Mouse (Mus musculus): ENCODE results near the gene Zfp454. TPM values are rescaled to one million over a fixed set of nuclear protein-coding genes. Genes with fewer than 3 reads are reported as not detected.

Zfp454 gene
- total and polyA plus RNA-seq, 2 experiments from 2014 or later = 7.5 to 8.0 TPM

GRCm38 (mm10) chr11:50850177-50850735 is 37.2 kb downstream of the Zfp454 start, which contains the start of gene Grm6:
Grm6 (plus strand) TSS chr11:50850685.
- Histone ChIP-seq H3K4me2 (ENCODE audit: low read depth, low read length, poor library complexity, severe bottlenecking) (peak within 1 kb of the TSS; percentile 94), H3K9ac (replicated peaks; ENCODE audit: low read length, poor library complexity, severe bottlenecking) (no peak within 1 kb of the TSS; the same call in 1 of the 2 replicates), H3K4me1 (ENCODE audit: insufficient read depth, low read length) (peaks cover 13% of the 10 kb centered on the region), H3K27me3 (ENCODE audit: insufficient read depth, low read length) (peaks cover 49% of the 10 kb centered on the region), H3K4me3 (ENCODE audit: low read depth, low read length) (peak within 1 kb of the TSS; percentile 49), H3K27ac (ENCODE audit: low read depth, low read length) (no peak within 1 kb of the TSS), H3K9me3 (ENCODE audit: low read length) (no peaks in the 10 kb centered on the region), H3K36me3 (ENCODE audit: insufficient read depth, low read length) (no peaks in the 10 kb centered on the region)
- 2% methylated on average over 11 of the region's 11 CpGs for WGBS
- ATAC-seq (ENCODE audit: low FRiP score) = no peak
- TF ChIP-seq CTCF (IDR thresholded peaks at IDR 0.05) = no peak
- DNase-seq (ENCODE audit: low spot score) = no peak

- Histone ChIP-seq H3K27me3 (ENCODE audit: insufficient read depth, low read length) (peaks cover 49% of the 10 kb centered on the region), H3K9ac (replicated peaks; ENCODE audit: low read length, poor library complexity, severe bottlenecking) (no peak overlapping the region), H3K4me3 (ENCODE audit: low read depth, low read length) (no peak overlapping the region), H3K9me3 (ENCODE audit: low read length) (no peaks in the 10 kb centered on the region), H3K27ac (ENCODE audit: low read depth, low read length) (no peak overlapping the region), H3K36me3 (ENCODE audit: insufficient read depth, low read length) (no peaks in the 10 kb centered on the region), H3K4me1 (ENCODE audit: insufficient read depth, low read length) (peaks cover 13% of the 10 kb centered on the region), H3K4me2 (ENCODE audit: low read depth, low read length, poor library complexity, severe bottlenecking) (no peak overlapping the region)
- ATAC-seq (ENCODE audit: low FRiP score) = no peak
- TF ChIP-seq CTCF (IDR thresholded peaks at IDR 0.05) = no peak
- WGBS = 9% methylated on average over 10 of the region's 10 CpGs
- DNase-seq (ENCODE audit: low spot score) = no peak
Observed at GRCm38 (mm10) chr11:50849310-50849709, 38.1 kb downstream of the Zfp454 start.

GRCm38 (mm10) chr11:50848520-50849137 is 38.8 kb downstream of the Zfp454 start:
- Histone ChIP-seq H3K4me2 (ENCODE audit: low read depth, low read length, poor library complexity, severe bottlenecking) (no peak overlapping the region), H3K9me3 (ENCODE audit: low read length) (no peaks in the 10 kb centered on the region), H3K27ac (ENCODE audit: low read depth, low read length) (no peak overlapping the region), H3K4me1 (ENCODE audit: insufficient read depth, low read length) (peaks cover 13% of the 10 kb centered on the region), H3K4me3 (ENCODE audit: low read depth, low read length) (no peak overlapping the region), H3K36me3 (ENCODE audit: insufficient read depth, low read length) (no peaks in the 10 kb centered on the region), H3K27me3 (ENCODE audit: insufficient read depth, low read length) (peaks cover 49% of the 10 kb centered on the region), H3K9ac (replicated peaks; ENCODE audit: low read length, poor library complexity, severe bottlenecking) (no peak overlapping the region)
- ATAC-seq (ENCODE audit: low FRiP score) (no peak), DNase-seq (ENCODE audit: low spot score) (no peak)
- WGBS = 31% methylated on average over 3 of the region's 3 CpGs
- TF ChIP-seq CTCF (IDR thresholded peaks at IDR 0.05) = no peak

GRCm38 (mm10) chr11:50847047-50847446 is 40.4 kb downstream of the Zfp454 start:
- Histone ChIP-seq H3K9me3 (ENCODE audit: low read length) (no peaks in the 10 kb centered on the region), H3K9ac (replicated peaks; ENCODE audit: low read length, poor library complexity, severe bottlenecking) (no peak overlapping the region), H3K27ac (ENCODE audit: low read depth, low read length) (no peak overlapping the region), H3K4me2 (ENCODE audit: low read depth, low read length, poor library complexity, severe bottlenecking) (no peak overlapping the region), H3K27me3 (ENCODE audit: insufficient read depth, low read length) (peaks cover 35% of the 10 kb centered on the region), H3K4me3 (ENCODE audit: low read depth, low read length) (no peak overlapping the region), H3K4me1 (ENCODE audit: insufficient read depth, low read length) (peaks cover 13% of the 10 kb centered on the region), H3K36me3 (ENCODE audit: insufficient read depth, low read length) (no peaks in the 10 kb centered on the region)
- peak; percentile 34 for DNase-seq (ENCODE audit: low spot score)
- WGBS = 80% methylated on average over 5 of the region's 5 CpGs
- ATAC-seq (ENCODE audit: low FRiP score) = no peak
- TF ChIP-seq CTCF (IDR thresholded peaks at IDR 0.05) = peak; percentile 70

- H3K9me3 ChIP-seq (ENCODE audit: low read length) = no peaks in the 10 kb centered on the region
- peaks cover 6% of the 10 kb centered on the region; the same call in 1 of the 2 replicates for H3K4me1 ChIP-seq (ENCODE audit: insufficient read depth, low read length)
- H3K27me3 ChIP-seq (ENCODE audit: insufficient read depth, low read length) = peaks cover 26% of the 10 kb centered on the region
- no peak overlapping the region for H3K9ac ChIP-seq (replicated peaks; ENCODE audit: low read length, poor library complexity, severe bottlenecking)
- ATAC-seq (ENCODE audit: low FRiP score) = no peak
- no peak overlapping the region for H3K4me2 ChIP-seq (ENCODE audit: low read depth, low read length, poor library complexity, severe bottlenecking)
- H3K27ac ChIP-seq (ENCODE audit: low read depth, low read length) = no peak overlapping the region
- H3K4me3 ChIP-seq (ENCODE audit: low read depth, low read length) = no peak overlapping the region
- WGBS = 91% methylated on average over 3 of the region's 3 CpGs
- no peak for DNase-seq (ENCODE audit: low spot score)
- no peak for TF ChIP-seq CTCF (IDR thresholded peaks at IDR 0.05)
- no peaks in the 10 kb centered on the region for H3K36me3 ChIP-seq (ENCODE audit: insufficient read depth, low read length)
Observed at GRCm38 (mm10) chr11:50845951-50846350, 41.5 kb downstream of the Zfp454 start.

- Histone ChIP-seq H3K4me3 (ENCODE audit: low read depth, low read length) (peak within 1 kb of the TSS; percentile 43), H3K4me1 (ENCODE audit: insufficient read depth, low read length) (peaks cover 4% of the 10 kb centered on the region; the same call in 1 of the 2 replicates), H3K36me3 (ENCODE audit: insufficient read depth, low read length) (no peaks in the 10 kb centered on the region), H3K9ac (replicated peaks; ENCODE audit: low read length, poor library complexity, severe bottlenecking) (peak within 1 kb of the TSS; percentile 61), H3K9me3 (ENCODE audit: low read length) (no peaks in the 10 kb centered on the region), H3K27me3 (ENCODE audit: insufficient read depth, low read length) (no peaks in the 10 kb centered on the region), H3K4me2 (ENCODE audit: low read depth, low read length, poor library complexity, severe bottlenecking) (peak within 1 kb of the TSS; percentile 61), H3K27ac (ENCODE audit: low read depth, low read length) (peak within 1 kb of the TSS; percentile 33; the same call in 1 of the 2 replicates)
- TF ChIP-seq CTCF (IDR thresholded peaks at IDR 0.05) = no peak
- DNase-seq (ENCODE audit: low spot score) = peak; percentile 97
- ATAC-seq (ENCODE audit: low FRiP score) = peak; percentile 91
- 21% methylated on average over 22 of the region's 22 CpGs for WGBS
Observed at GRCm38 (mm10) chr11:50841023-50841735, 46.3 kb downstream of the Zfp454 start, which contains the start of gene Zfp879. Zfp879 (minus strand) TSS chr11:50841552.
